ENCODE assay signal across 15 mouse cellular contexts in genomic region chr12:90874840-90875239, GRCm38 (mm10).
"Had no signal": no experiment of that assay in that cellular context is flagged by ENCODE, and none has a peak within 500 bp of the region (broad histone marks: within the 10 kb centered on the region; RNA-seq: fewer than 3 reads in every experiment).

No protein-coding gene starts in this region.

- H3K4me3 ChIP-seq: neural tube, embryonic 15.5 days; stomach, embryonic 15.5 days had no signal

- H3K36me3 ChIP-seq: neural tube, embryonic 15.5 days; stomach, embryonic 15.5 days had no signal

- H3K9ac ChIP-seq: neural tube, embryonic 15.5 days; stomach, embryonic 15.5 days had no signal

- H3K4me2 ChIP-seq: neural tube, embryonic 15.5 days; stomach, embryonic 15.5 days had no signal

- DNase-seq: retina, postnatal 1 day; right cerebral cortex, adult 18-20 months; right cerebral cortex, postnatal 14 days; right cerebral cortex, postnatal 25 days; right cerebral cortex, postnatal 4 days; spleen, adult 18-20 months; thymus, adult 18-20 months; thymus, adult 2 months; thymus, postnatal 14 days; thymus, postnatal 25 days; thymus, postnatal 36 days; thymus, postnatal 4 days had no signal

- H3K4me1 ChIP-seq: neural tube, embryonic 15.5 days; stomach, embryonic 15.5 days had no signal

- H3K9me3 ChIP-seq: neural tube, embryonic 15.5 days; stomach, embryonic 15.5 days had no signal

- H3K27me3 ChIP-seq: neural tube, embryonic 15.5 days; stomach, embryonic 15.5 days had no signal

- H3K27ac ChIP-seq: neural tube, embryonic 15.5 days; stomach, embryonic 15.5 days; stomach, postnatal 0 days had no signal
